Mouse (Mus musculus) neural tube, embryonic 12.5 days (tissue): ENCODE measurements at regions not wholly inside any gene's neighbourhood (a gene's known extent, or its start where the extent isn't known, plus 50 kb on each side); places are given as distances from the start of the nearest gene placed in this dataset.
A peak's percentile ranks its signal among the peaks of the same experiment; 100 is the strongest.

Experiments
- ATAC-seq: fragments of 200-750 bp; cut with Nextera tagmentation; 2 replicates; pipeline ENCODE4 v1.8.0; 2017; ENCODE audit warnings: low read depth, mild to moderate bottlenecking, moderate TSS enrichment, moderate library complexity; ENCODE audit not compliant: low FRiP score
- H3K27ac ChIP-seq: fragments of 300-500 bp; sonication (generic); 2 replicates; pipeline ENCODE4 v1.5.1; 2016
- H3K27me3 ChIP-seq: fragments of 300-500 bp; sonication (generic); replicated peaks from 2 replicates; pipeline ENCODE4 v1.6.1; 2016; ENCODE audit warnings: mild to moderate bottlenecking
- H3K36me3 ChIP-seq: fragments of 300-500 bp; sonication (generic); 2 replicates; pipeline ENCODE4 v1.6.1; 2016; ENCODE audit warnings: mild to moderate bottlenecking
- H3K4me1 ChIP-seq: fragments of 300-500 bp; sonication (generic); 2 replicates; pipeline ENCODE4 v1.6.1; 2016
- H3K4me2 ChIP-seq: fragments of 300-500 bp; sonication (generic); replicated peaks from 2 replicates; pipeline ENCODE4 v1.6.1; 2016; ENCODE audit warnings: mild to moderate bottlenecking
- H3K4me3 ChIP-seq: fragments of 300-500 bp; sonication (generic); 2 replicates; pipeline ENCODE4 v1.5.1; 2016
- H3K9ac ChIP-seq: fragments of 300-500 bp; sonication (generic); 2 replicates; pipeline ENCODE4 v1.6.1; 2016; ENCODE audit warnings: mild to moderate bottlenecking
- H3K9me3 ChIP-seq: fragments of 300-500 bp; sonication (generic); 2 replicates; pipeline ENCODE4 v1.6.1; 2016; ENCODE audit warnings: mild to moderate bottlenecking
- WGBS: fragments of 180-500 bp; shearing (Covaris S2); methylation state at CpG from one replicate; pipeline ENCODE4 v1.1.7; 2016; 5-methylcytosine and 5-hydroxymethylcytosine counted together

- H3K9ac ChIP-seq, result no peak overlapping the region
- no peaks in the 10 kb centered on the region for H3K9me3 ChIP-seq
- H3K36me3 ChIP-seq, result no peaks in the 10 kb centered on the region
- no peak for ATAC-seq
- H3K4me1 ChIP-seq, result no peaks in the 10 kb centered on the region
- no peak overlapping the region for H3K27ac ChIP-seq
- H3K4me3 ChIP-seq, result no peak overlapping the region
- no peak overlapping the region for H3K4me2 ChIP-seq
- 91% methylated on average over 9 of the region's 9 CpGs for WGBS
- H3K27me3 ChIP-seq, result no peaks in the 10 kb centered on the region
Observed at GRCm38 (mm10) chr19:37754024-37754423, 56.4 kb downstream of the Cyp26a1 start.

- Histone ChIP-seq H3K4me3 (no peak overlapping the region), H3K4me2 (no peak overlapping the region), H3K27ac (no peak overlapping the region), H3K36me3 (no peaks in the 10 kb centered on the region), H3K9me3 (no peaks in the 10 kb centered on the region), H3K27me3 (no peaks in the 10 kb centered on the region), H3K4me1 (no peaks in the 10 kb centered on the region), H3K9ac (no peak overlapping the region)
- 96% methylated on average over 3 of the region's 3 CpGs for WGBS
- ATAC-seq, result no peak
Observed at GRCm38 (mm10) chr19:37755372-37755771, 57.8 kb downstream of the Cyp26a1 start.

GRCm38 (mm10) chr19:37769376-37769775 is 71.8 kb downstream of the Cyp26a1 start:
- ATAC-seq, result no peak
- Histone ChIP-seq H3K9me3 (no peaks in the 10 kb centered on the region), H3K36me3 (no peaks in the 10 kb centered on the region), H3K4me1 (no peaks in the 10 kb centered on the region), H3K27ac (no peak overlapping the region), H3K9ac (no peak overlapping the region), H3K27me3 (no peaks in the 10 kb centered on the region), H3K4me2 (no peak overlapping the region), H3K4me3 (no peak overlapping the region)
- 89% methylated on average over 4 of the region's 4 CpGs for WGBS

GRCm38 (mm10) chr19:37771956-37772355 is 74.4 kb downstream of the Cyp26a1 start:
- no peak for ATAC-seq
- H3K4me1 ChIP-seq, result no peaks in the 10 kb centered on the region
- H3K4me2 ChIP-seq, result no peak overlapping the region
- H3K9ac ChIP-seq, result no peak overlapping the region
- 93% methylated on average over 6 of the region's 6 CpGs for WGBS
- H3K9me3 ChIP-seq, result no peaks in the 10 kb centered on the region
- no peak overlapping the region for H3K4me3 ChIP-seq
- H3K27me3 ChIP-seq, result no peaks in the 10 kb centered on the region
- H3K36me3 ChIP-seq, result no peaks in the 10 kb centered on the region
- no peak overlapping the region for H3K27ac ChIP-seq

GRCm38 (mm10) chr19:37774551-37774950 is 77.0 kb downstream of the Cyp26a1 start:
- whole genome bisulfite sequencing, result 95% methylated on average over 4 of the region's 4 CpGs
- no peak overlapping the region for H3K4me2 ChIP-seq
- H3K9me3 ChIP-seq, result no peaks in the 10 kb centered on the region
- no peaks in the 10 kb centered on the region for H3K36me3 ChIP-seq
- no peak overlapping the region for H3K27ac ChIP-seq
- H3K4me1 ChIP-seq, result no peaks in the 10 kb centered on the region
- no peak for ATAC-seq
- H3K4me3 ChIP-seq, result no peak overlapping the region
- H3K27me3 ChIP-seq, result no peaks in the 10 kb centered on the region
- no peak overlapping the region for H3K9ac ChIP-seq

GRCm38 (mm10) chr19:37774966-37775365 is 77.4 kb downstream of the Cyp26a1 start:
- no peak for ATAC-seq
- Histone ChIP-seq H3K27ac (no peak overlapping the region), H3K4me3 (no peak overlapping the region), H3K4me1 (no peaks in the 10 kb centered on the region), H3K4me2 (no peak overlapping the region), H3K9ac (no peak overlapping the region), H3K27me3 (no peaks in the 10 kb centered on the region), H3K9me3 (no peaks in the 10 kb centered on the region), H3K36me3 (no peaks in the 10 kb centered on the region)
- 95% methylated on average over 1 of the region's 1 CpGs for WGBS

GRCm38 (mm10) chr19:37777961-37778360 is 80.4 kb downstream of the Cyp26a1 start:
- H3K27ac ChIP-seq, result no peak overlapping the region
- no peak for ATAC-seq
- WGBS, result 51% methylated on average over 6 of the region's 6 CpGs

GRCm38 (mm10) chr19:37778568-37778967 is 81.0 kb downstream of the Cyp26a1 start:
- no peaks in the 10 kb centered on the region for H3K27me3 ChIP-seq
- no peaks in the 10 kb centered on the region for H3K9me3 ChIP-seq
- H3K4me3 ChIP-seq, result no peak overlapping the region
- H3K36me3 ChIP-seq, result no peaks in the 10 kb centered on the region
- no peak overlapping the region for H3K27ac ChIP-seq
- WGBS, result 93% methylated on average over 4 of the region's 4 CpGs
- H3K4me1 ChIP-seq, result no peaks in the 10 kb centered on the region
- H3K4me2 ChIP-seq, result no peak overlapping the region
- ATAC-seq, result no peak
- H3K9ac ChIP-seq, result no peak overlapping the region

More at GRCm38 (mm10) chr19:37777961-37778360, 80.4 kb downstream of the Cyp26a1 start:
- H3K9ac ChIP-seq, result no peak overlapping the region
- no peak overlapping the region for H3K4me3 ChIP-seq
- H3K4me2 ChIP-seq, result no peak overlapping the region
- H3K27me3 ChIP-seq, result no peaks in the 10 kb centered on the region
- no peaks in the 10 kb centered on the region for H3K4me1 ChIP-seq
- H3K9me3 ChIP-seq, result no peaks in the 10 kb centered on the region
- no peaks in the 10 kb centered on the region for H3K36me3 ChIP-seq

GRCm38 (mm10) chr19:37788540-37788939 is 90.9 kb downstream of the Cyp26a1 start:
- no peaks in the 10 kb centered on the region for H3K9me3 ChIP-seq
- H3K4me2 ChIP-seq, result no peak overlapping the region
- H3K9ac ChIP-seq, result no peak overlapping the region
- 81% methylated on average over 3 of the region's 3 CpGs for WGBS
- H3K4me3 ChIP-seq, result no peak overlapping the region
- no peak for ATAC-seq
- peaks cover 24% of the 10 kb centered on the region for H3K4me1 ChIP-seq
- no peak overlapping the region for H3K27ac ChIP-seq
- peaks cover 15% of the 10 kb centered on the region; the same call in 1 of the 2 replicates for H3K27me3 ChIP-seq
- no peaks in the 10 kb centered on the region for H3K36me3 ChIP-seq

GRCm38 (mm10) chr19:37789576-37790180 is 92.1 kb downstream of the Cyp26a1 start:
- ATAC-seq, result no peak
- peak overlapping the region; percentile 52 for H3K4me2 ChIP-seq
- H3K9me3 ChIP-seq, result no peaks in the 10 kb centered on the region
- H3K4me1 ChIP-seq, result peaks cover 24% of the 10 kb centered on the region
- H3K9ac ChIP-seq, result no peak overlapping the region
- WGBS, result 13% methylated on average over 12 of the region's 12 CpGs
- no peak overlapping the region for H3K4me3 ChIP-seq
- peaks cover 21% of the 10 kb centered on the region; the same call in 1 of the 2 replicates for H3K27me3 ChIP-seq
- no peaks in the 10 kb centered on the region for H3K36me3 ChIP-seq
- H3K27ac ChIP-seq, result no peak overlapping the region

GRCm38 (mm10) chr19:37790281-37791073 is 92.9 kb downstream of the Cyp26a1 start:
- H3K4me1 ChIP-seq, result peaks cover 24% of the 10 kb centered on the region
- H3K9ac ChIP-seq, result 0 out of 2 replicates have a peak overlapping the region, but pooled peaks have one; percentile 17
- H3K4me2 ChIP-seq, result peak overlapping the region; percentile 52
- H3K27me3 ChIP-seq, result peaks cover 21% of the 10 kb centered on the region; the same call in 1 of the 2 replicates
- H3K36me3 ChIP-seq, result no peaks in the 10 kb centered on the region
- ATAC-seq, result peak; percentile 58; the same call in 1 of the 2 replicates
- H3K4me3 ChIP-seq, result 0 out of 2 replicates have a peak overlapping the region, but pooled peaks have one; percentile 11
- no peaks in the 10 kb centered on the region for H3K9me3 ChIP-seq
- H3K27ac ChIP-seq, result no peak overlapping the region
- WGBS, result 10% methylated on average over 24 of the region's 24 CpGs

- Histone ChIP-seq H3K9me3 (no peaks in the 10 kb centered on the region), H3K4me3 (no peak overlapping the region), H3K27ac (no peak overlapping the region), H3K36me3 (no peaks in the 10 kb centered on the region), H3K4me2 (no peak overlapping the region), H3K27me3 (peaks cover 21% of the 10 kb centered on the region; the same call in 1 of the 2 replicates), H3K4me1 (peaks cover 24% of the 10 kb centered on the region), H3K9ac (no peak overlapping the region)
- no peak for ATAC-seq
- 79% methylated on average over 9 of the region's 9 CpGs for WGBS
Observed at GRCm38 (mm10) chr19:37793176-37793575, 95.6 kb downstream of the Cyp26a1 start.
